Mouse (Mus musculus): ENCODE measurements around the gene Elf5. TPM values are rescaled to one million over a fixed set of nuclear protein-coding genes. Genes with fewer than 3 reads are reported as not detected.
A peak's percentile ranks its signal among the peaks of the same experiment; 100 is the strongest.

The Elf5 gene
- polyA plus RNA-seq, 1 experiment from 2014 or later, result not detected

DNA sequence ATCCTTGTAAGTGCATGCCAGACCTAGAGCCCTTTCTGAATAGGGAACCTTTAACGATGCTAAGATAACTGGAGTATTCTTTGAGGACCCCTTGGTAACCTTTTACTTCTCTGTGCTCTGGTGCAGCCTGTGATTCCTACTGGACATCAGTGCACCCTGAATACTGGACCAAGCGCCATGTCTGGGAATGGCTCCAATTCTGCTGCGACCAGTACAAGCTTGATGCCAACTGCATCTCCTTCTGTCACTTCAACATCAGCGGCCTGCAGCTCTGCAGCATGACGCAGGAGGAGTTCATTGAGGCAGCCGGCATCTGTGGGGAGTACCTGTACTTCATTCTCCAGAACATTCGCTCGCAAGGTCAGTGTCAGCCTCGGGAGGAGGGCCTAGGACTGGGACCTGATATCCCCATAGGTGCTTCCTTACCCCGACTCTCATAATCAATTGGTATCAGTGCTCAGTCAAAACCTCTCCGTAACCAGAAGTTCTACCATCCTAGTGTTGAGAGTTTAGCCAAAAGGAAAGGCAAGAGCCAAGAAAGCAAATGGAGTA is 27.7 kb downstream of the Elf5 start:
- 89% methylated on average over 11 of the region's 11 CpGs for WGBS
- no peak overlapping the region for H3K27ac ChIP-seq
- no peaks in the 10 kb centered on the region for H3K9me3 ChIP-seq (replicated peaks)
- H3K4me2 ChIP-seq (replicated peaks), result no peak overlapping the region
- H3K27me3 ChIP-seq, result no peaks in the 10 kb centered on the region; the same call in 1 of the 2 replicates
- no peak overlapping the region for H3K9ac ChIP-seq
- H3K36me3 ChIP-seq, result no peaks in the 10 kb centered on the region
- peaks cover 2% of the 10 kb centered on the region; the same call in 1 of the 2 replicates for H3K4me1 ChIP-seq
- ATAC-seq (ENCODE audit: low FRiP score), result no peak
- H3K4me3 ChIP-seq, result no peak overlapping the region

- H3K9ac ChIP-seq, result peak overlapping the region; percentile 45; the same call in 1 of the 2 replicates
- peak overlapping the region; percentile 52 for H3K4me2 ChIP-seq (replicated peaks)
- WGBS, result 4% methylated on average over 12 of the region's 12 CpGs
- ATAC-seq (ENCODE audit: low FRiP score), result peak; percentile 54; the same call in 1 of the 2 replicates
- no peak overlapping the region for H3K27ac ChIP-seq
- H3K36me3 ChIP-seq, result no peaks in the 10 kb centered on the region
- H3K9me3 ChIP-seq (replicated peaks), result no peaks in the 10 kb centered on the region
- H3K4me3 ChIP-seq, result peak overlapping the region; percentile 24
- H3K4me1 ChIP-seq, result peaks cover 2% of the 10 kb centered on the region; the same call in 1 of the 2 replicates
- no peaks in the 10 kb centered on the region; the same call in 1 of the 2 replicates for H3K27me3 ChIP-seq
Measured at GRCm38 (mm10) chr2:103439710-103440109, 28.2 kb downstream of the Elf5 start.

DNA sequence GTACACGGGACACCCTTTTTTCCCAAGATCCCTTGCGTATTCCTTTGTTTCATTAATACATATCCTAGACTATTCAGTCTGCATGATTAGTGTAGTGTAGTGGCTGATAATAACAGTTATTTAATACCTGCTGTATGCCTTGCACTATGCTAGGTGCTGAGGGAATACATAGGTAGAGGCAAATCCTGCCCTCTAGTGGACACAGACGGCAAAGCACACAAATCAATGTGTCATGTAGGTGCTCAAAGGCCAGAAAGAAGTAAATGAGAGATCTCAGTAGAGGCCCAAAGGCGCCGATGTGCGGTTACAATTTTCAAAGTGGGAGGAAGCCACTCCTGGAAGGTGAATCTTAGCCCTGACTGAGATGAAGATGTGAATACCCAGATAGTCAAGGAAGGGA is 34.3 kb downstream of the Elf5 start:
- Histone ChIP-seq H3K4me2 (replicated peaks) (no peak overlapping the region), H3K27ac (no peak overlapping the region), H3K9me3 (replicated peaks) (no peaks in the 10 kb centered on the region), H3K36me3 (no peaks in the 10 kb centered on the region), H3K9ac (no peak overlapping the region), H3K27me3 (no peaks in the 10 kb centered on the region), H3K4me1 (no peaks in the 10 kb centered on the region), H3K4me3 (no peak overlapping the region)
- no peak for ATAC-seq (ENCODE audit: low FRiP score)
- 67% methylated on average over 6 of the region's 6 CpGs for WGBS

DNA sequence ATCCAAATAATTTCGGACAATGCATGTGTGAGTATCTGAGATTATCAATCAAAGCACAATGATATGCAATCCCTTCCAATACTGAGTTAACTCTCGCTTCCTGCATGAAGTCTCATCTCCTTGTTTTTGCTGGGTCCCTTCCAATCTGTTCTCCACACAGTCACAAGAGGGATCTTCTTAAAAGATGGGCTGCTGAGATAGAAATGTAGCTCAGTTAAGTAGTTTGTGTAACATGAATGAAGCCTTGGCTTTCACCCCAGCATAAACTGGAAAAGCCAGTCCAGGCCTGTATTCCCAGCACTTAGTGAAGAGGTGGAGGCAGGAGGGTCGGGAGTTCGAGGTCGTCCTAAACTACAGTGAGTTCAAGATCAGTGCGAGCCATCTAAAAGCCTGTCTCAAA is 34.8 kb downstream of the Elf5 start:
- Histone ChIP-seq H3K36me3 (no peaks in the 10 kb centered on the region), H3K27ac (no peak overlapping the region), H3K4me1 (no peaks in the 10 kb centered on the region), H3K9me3 (replicated peaks) (no peaks in the 10 kb centered on the region), H3K9ac (no peak overlapping the region), H3K4me2 (replicated peaks) (no peak overlapping the region), H3K4me3 (no peak overlapping the region), H3K27me3 (no peaks in the 10 kb centered on the region)
- ATAC-seq (ENCODE audit: low FRiP score), result no peak
- 92% methylated on average over 6 of the region's 6 CpGs for WGBS

- no peaks in the 10 kb centered on the region for H3K27me3 ChIP-seq
- no peak overlapping the region for H3K9ac ChIP-seq
- H3K4me2 ChIP-seq (replicated peaks), result no peak overlapping the region
- ATAC-seq (ENCODE audit: low FRiP score), result no peak
- peaks cover 7% of the 10 kb centered on the region for H3K36me3 ChIP-seq
- H3K4me3 ChIP-seq, result no peak overlapping the region
- H3K27ac ChIP-seq, result no peak overlapping the region
- H3K4me1 ChIP-seq, result no peaks in the 10 kb centered on the region
- H3K9me3 ChIP-seq (replicated peaks), result no peaks in the 10 kb centered on the region
- WGBS, result 60% methylated on average over 14 of the region's 14 CpGs
Measured at GRCm38 (mm10) chr2:103448947-103449560, 37.6 kb downstream of the Elf5 start.

- H3K36me3 ChIP-seq, result peaks cover 14% of the 10 kb centered on the region
- H3K4me1 ChIP-seq, result no peaks in the 10 kb centered on the region
- no peaks in the 10 kb centered on the region for H3K9me3 ChIP-seq (replicated peaks)
- no peaks in the 10 kb centered on the region for H3K27me3 ChIP-seq
- ATAC-seq (ENCODE audit: low FRiP score), result no peak
- H3K4me2 ChIP-seq (replicated peaks), result no peak overlapping the region
- no peak overlapping the region for H3K4me3 ChIP-seq
- no peak overlapping the region for H3K9ac ChIP-seq
- 89% methylated on average over 7 of the region's 7 CpGs for WGBS
- H3K27ac ChIP-seq, result no peak overlapping the region
Measured at GRCm38 (mm10) chr2:103449813-103450212, 38.3 kb downstream of the Elf5 start.

DNA sequence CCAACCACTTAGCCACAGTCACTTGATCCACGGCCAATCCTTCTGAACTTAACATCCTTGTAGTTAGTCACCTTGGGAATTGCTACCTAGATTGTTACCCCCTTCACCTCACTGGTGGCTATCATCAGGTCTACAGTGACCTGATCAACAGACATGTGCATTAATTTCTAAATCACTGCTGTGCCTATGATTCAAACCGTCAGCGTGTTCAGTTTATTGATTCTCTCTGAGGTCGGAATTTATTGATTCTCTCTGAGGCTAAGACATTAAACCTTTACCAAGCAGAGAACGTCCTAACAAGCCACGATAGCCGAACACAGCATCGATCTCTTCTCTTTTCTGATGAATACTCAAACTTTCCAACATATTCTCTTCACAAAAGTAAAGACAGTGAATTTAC is 38.8 kb downstream of the Elf5 start:
- H3K9ac ChIP-seq, result no peak overlapping the region
- H3K9me3 ChIP-seq (replicated peaks), result no peaks in the 10 kb centered on the region
- H3K27ac ChIP-seq, result no peak overlapping the region
- no peak overlapping the region for H3K4me2 ChIP-seq (replicated peaks)
- WGBS, result 91% methylated on average over 8 of the region's 8 CpGs
- no peaks in the 10 kb centered on the region for H3K4me1 ChIP-seq
- no peak for ATAC-seq (ENCODE audit: low FRiP score)
- H3K4me3 ChIP-seq, result no peak overlapping the region
- no peaks in the 10 kb centered on the region for H3K27me3 ChIP-seq
- peaks cover 19% of the 10 kb centered on the region for H3K36me3 ChIP-seq

DNA sequence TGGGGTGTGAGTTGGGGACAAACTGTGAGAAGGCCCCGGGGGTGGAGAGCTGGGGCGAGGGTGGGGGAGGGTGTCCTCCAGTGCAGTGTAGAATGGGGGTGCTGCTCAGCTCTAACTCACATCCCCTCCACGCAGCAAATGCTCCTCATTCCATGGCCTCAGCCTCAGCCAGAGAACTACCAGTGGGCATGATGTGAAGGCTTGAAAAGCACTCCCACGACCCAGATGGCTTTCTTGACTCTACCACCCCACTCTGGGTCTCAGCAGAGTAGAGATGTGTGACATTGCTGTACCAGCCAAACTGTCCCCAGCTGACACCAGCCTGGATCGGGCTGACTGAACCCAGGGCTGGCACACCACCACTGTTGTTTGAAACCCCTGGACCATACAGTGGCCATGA is 41.1 kb downstream of the Elf5 start:
- H3K9me3 ChIP-seq (replicated peaks), result no peaks in the 10 kb centered on the region
- H3K4me1 ChIP-seq, result no peaks in the 10 kb centered on the region
- 92% methylated on average over 5 of the region's 5 CpGs for WGBS
- no peak overlapping the region for H3K4me3 ChIP-seq
- H3K27me3 ChIP-seq, result no peaks in the 10 kb centered on the region
- H3K36me3 ChIP-seq, result peaks cover 30% of the 10 kb centered on the region
- ATAC-seq (ENCODE audit: low FRiP score), result no peak
- H3K27ac ChIP-seq, result no peak overlapping the region
- no peak overlapping the region for H3K4me2 ChIP-seq (replicated peaks)
- H3K9ac ChIP-seq, result no peak overlapping the region

- Histone ChIP-seq H3K9me3 (replicated peaks) (no peaks in the 10 kb centered on the region), H3K4me1 (no peaks in the 10 kb centered on the region), H3K4me3 (no peak overlapping the region), H3K9ac (no peak overlapping the region), H3K36me3 (peaks cover 54% of the 10 kb centered on the region), H3K27me3 (no peaks in the 10 kb centered on the region), H3K27ac (no peak overlapping the region), H3K4me2 (replicated peaks) (no peak overlapping the region)
- 97% methylated on average over 7 of the region's 7 CpGs for WGBS
- no peak for ATAC-seq (ENCODE audit: low FRiP score)
Measured at GRCm38 (mm10) chr2:103455748-103456147, 44.3 kb downstream of the Elf5 start.

- Histone ChIP-seq H3K27me3 (no peaks in the 10 kb centered on the region), H3K4me1 (no peaks in the 10 kb centered on the region), H3K9me3 (replicated peaks) (no peaks in the 10 kb centered on the region), H3K4me2 (replicated peaks) (no peak overlapping the region), H3K27ac (no peak overlapping the region), H3K4me3 (no peak overlapping the region), H3K36me3 (peaks cover 60% of the 10 kb centered on the region), H3K9ac (no peak overlapping the region)
- 22% methylated on average over 10 of the region's 10 CpGs for WGBS
- ATAC-seq (ENCODE audit: low FRiP score), result peak; percentile 55; the same call in 1 of the 2 replicates
Measured at GRCm38 (mm10) chr2:103456646-103457045, 45.2 kb downstream of the Elf5 start.

GRCm38 (mm10) chr2:103457048-103457447 is 45.6 kb downstream of the Elf5 start:
- no peak for ATAC-seq (ENCODE audit: low FRiP score)
- H3K4me1 ChIP-seq, result no peaks in the 10 kb centered on the region
- WGBS, result 95% methylated on average over 5 of the region's 5 CpGs
- no peak overlapping the region for H3K27ac ChIP-seq
- peaks cover 64% of the 10 kb centered on the region for H3K36me3 ChIP-seq
- no peak overlapping the region for H3K9ac ChIP-seq
- no peak overlapping the region for H3K4me3 ChIP-seq
- H3K27me3 ChIP-seq, result no peaks in the 10 kb centered on the region
- no peak overlapping the region for H3K4me2 ChIP-seq (replicated peaks)
- H3K9me3 ChIP-seq (replicated peaks), result no peaks in the 10 kb centered on the region

DNA sequence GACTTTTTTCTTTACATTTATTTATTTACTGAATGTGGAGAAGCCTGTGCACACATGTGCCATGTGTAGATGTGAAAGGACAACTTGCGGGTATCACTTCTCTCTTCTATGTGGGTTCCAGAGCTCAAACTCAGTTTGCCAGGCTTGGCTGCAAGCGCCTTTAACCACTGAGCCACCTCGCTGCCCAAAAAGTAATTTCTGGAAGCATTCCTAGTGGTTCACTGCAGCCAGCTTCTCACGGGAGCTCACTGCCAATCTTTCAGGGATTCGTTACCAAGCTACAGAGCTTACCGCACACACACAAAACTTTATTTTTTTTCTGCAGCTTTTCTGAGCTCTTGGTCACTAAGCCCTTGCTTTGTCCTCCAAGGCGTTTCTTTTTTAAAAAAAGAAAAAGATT is 46.1 kb downstream of the Elf5 start:
- no peak overlapping the region for H3K27ac ChIP-seq
- no peak overlapping the region for H3K4me2 ChIP-seq (replicated peaks)
- no peaks in the 10 kb centered on the region for H3K4me1 ChIP-seq
- H3K27me3 ChIP-seq, result no peaks in the 10 kb centered on the region
- H3K4me3 ChIP-seq, result no peak overlapping the region
- ATAC-seq (ENCODE audit: low FRiP score), result no peak
- H3K9me3 ChIP-seq (replicated peaks), result no peaks in the 10 kb centered on the region
- WGBS, result 94% methylated on average over 7 of the region's 7 CpGs
- peaks cover 70% of the 10 kb centered on the region for H3K36me3 ChIP-seq
- H3K9ac ChIP-seq, result no peak overlapping the region

DNA sequence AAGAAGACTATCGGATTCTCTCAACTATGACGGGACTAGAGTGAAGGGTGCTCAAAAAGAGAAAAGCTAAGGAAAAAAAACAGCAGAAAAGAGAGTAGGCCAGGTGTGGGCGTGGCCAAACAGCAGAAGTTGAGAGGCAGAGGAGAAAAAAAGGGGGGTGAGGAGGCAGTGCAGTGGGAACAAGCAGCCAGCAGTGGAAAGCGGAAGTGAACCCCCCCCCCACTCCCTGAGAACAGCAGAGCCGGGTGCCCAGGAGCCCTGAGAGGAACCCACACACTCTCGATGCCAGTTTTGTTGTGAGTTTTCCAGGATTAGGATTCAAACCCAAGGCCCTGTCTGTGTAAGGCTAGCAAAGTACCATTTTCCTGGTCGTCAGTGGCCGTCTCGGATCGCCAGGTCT is 47.6 kb downstream of the Elf5 start:
- peaks cover 76% of the 10 kb centered on the region for H3K36me3 ChIP-seq
- 94% methylated on average over 10 of the region's 10 CpGs for WGBS

More for the DNA sequence above, 47.6 kb downstream of the Elf5 start:
- no peaks in the 10 kb centered on the region for H3K27me3 ChIP-seq
- ATAC-seq (ENCODE audit: low FRiP score), result no peak
- H3K4me2 ChIP-seq (replicated peaks), result no peak overlapping the region
- H3K4me3 ChIP-seq, result no peak overlapping the region
- no peaks in the 10 kb centered on the region for H3K4me1 ChIP-seq
- H3K9me3 ChIP-seq (replicated peaks), result no peaks in the 10 kb centered on the region
- H3K9ac ChIP-seq, result no peak overlapping the region
- no peak overlapping the region for H3K27ac ChIP-seq

Data from hindbrain, embryonic 12.5 days (tissue).